Mouse (Mus musculus) B cell, adult 62 days (primary cell): ENCODE measurements around the gene Rel. TPM values are rescaled to one million over a fixed set of nuclear protein-coding genes. Genes with fewer than 3 reads are reported as not detected.

Experiments used
- total RNA-seq: library from RNA; stranded (reverse); gene quantifications from 4 replicates; pipeline ENCODE4 v1.2.4, GENCODE M21; 2023

Rel gene
- 301 to 304 TPM (median 301 TPM) in 4 replicates for total RNA-seq

GRCm38 (mm10) chr11:23770760-23771506 is at the start of gene Rel:
TSS of gene Rel (minus strand) at chr11:23770970.

Other genes starting within 250 kb of the Rel start
- gene 1700093K21Rik, start 249.8 kb downstream of the Rel start, total RNA-seq = not detected in 4 replicates
- 4.1 to 7.3 TPM (median 5.6 TPM) in 4 replicates for gene 0610010F05Rik, start 137.3 kb downstream of the Rel start, total RNA-seq
- 21.4 to 29.7 TPM (median 27.6 TPM) in 4 replicates for gene Pus10, start 105.3 kb downstream of the Rel start, total RNA-seq
- gene Pex13, start 105.0 kb downstream of the Rel start, total RNA-seq = 16.2 to 25.6 TPM (median 21.3 TPM) in 4 replicates
- gene Papolg, start 124.3 kb upstream of the Rel start, total RNA-seq = 36.8 to 39.9 TPM (median 38.5 TPM) in 4 replicates